Mouse (Mus musculus) G1E (cell line): ENCODE measurements around the gene Iqsec3.

ENCODE experiments used
- CTCF ChIP-seq: IDR thresholded peaks from 2 replicates; pipeline ENCODE4 v1.5.1; 2012; ENCODE audit warnings: low read depth, low read length, inconsistent platforms, mixed read lengths
- GATA1 ChIP-seq: IDR thresholded peaks from 2 replicates; pipeline ENCODE4 v1.6.1; 2012; ENCODE audit warnings: borderline replicate concordance, low read length, inconsistent platforms, mixed read lengths

GRCm38 (mm10) chr6:121378256-121378655, 95.2 kb downstream of the Iqsec3 start:
- TF ChIP-seq CTCF (no peak), GATA1 (no peak)
